Mouse (Mus musculus): ENCODE measurements around the gene Egr2.

GRCm38 (mm10) chr10:67548877-67549731 lies 13.8 kb downstream of the Egr2 start, which contains the start of gene Ado:
- TF ChIP-seq TCF3 (IDR thresholded peaks at IDR 0.05; ENCODE audit: insufficient read length, low read depth), result peak; percentile 89
- TF ChIP-seq CEBPB (IDR thresholded peaks at IDR 0.05; ENCODE audit: insufficient read depth, poor library complexity, severe bottlenecking), result no peak
- peak; percentile 85 for TF ChIP-seq POLR2A (IDR thresholded peaks at IDR 0.05; ENCODE audit: insufficient read length, low read depth)
- TF ChIP-seq POLR2AphosphoS2 (IDR thresholded peaks at IDR 0.05; ENCODE audit: insufficient read length, low read depth), result peak; percentile 84
- peak; percentile 43 to 98 (median 94) for TF ChIP-seq MYOD1 (IDR thresholded peaks at IDR 0.05; ENCODE audit: control insufficient read depth in 1 of 3, insufficient read length in 2 of 3, low read depth in 2 of 3)
- peak; percentile 67 for TF ChIP-seq E2F4 (IDR thresholded peaks at IDR 0.05; ENCODE audit: insufficient read depth)
- peak; percentile 61 to 94 (median 92) for TF ChIP-seq MYOG (IDR thresholded peaks at IDR 0.05; ENCODE audit: control insufficient read depth in 1 of 3, insufficient read depth in 1 of 3, insufficient read length in 2 of 3, low read depth in 2 of 3)
- TF ChIP-seq USF1 (IDR thresholded peaks at IDR 0.05; ENCODE audit: low read depth), result no peak
- TF ChIP-seq TCF12 (IDR thresholded peaks at IDR 0.05; ENCODE audit: insufficient read depth, poor library complexity, severe bottlenecking), result peak; percentile 87
- TF ChIP-seq MAX (IDR thresholded peaks at IDR 0.05; ENCODE audit: low read depth), result no peak

Measured in myocyte (in vitro differentiated cells).